Mouse (Mus musculus) liver, embryonic 12.5 days (tissue): Measurements from ENCODE around the gene Nodal. TPM values are rescaled to one million over a fixed set of nuclear protein-coding genes. Genes with fewer than 3 reads are reported as not detected.

Experiments used
- ATAC-seq: fragments of 200-750 bp; cut with Nextera tagmentation; 2 replicates; pipeline ENCODE4 v1.8.0; 2017; ENCODE audit warnings: moderate number of reproducible peaks, mild to moderate bottlenecking, moderate library complexity
- H3K27ac ChIP-seq: fragments of 300-500 bp; sonication (generic); 2 replicates; pipeline ENCODE4 v1.5.1; 2016; ENCODE audit warnings: mild to moderate bottlenecking
- H3K27me3 ChIP-seq: fragments of 300-500 bp; sonication (generic); replicated peaks from 2 replicates; pipeline ENCODE4 v1.6.1; 2016; ENCODE audit warnings: mild to moderate bottlenecking, moderate library complexity
- H3K36me3 ChIP-seq: fragments of 300-500 bp; sonication (generic); 2 replicates; pipeline ENCODE4 v1.6.1; 2016; ENCODE audit warnings: mild to moderate bottlenecking, moderate library complexity
- H3K4me1 ChIP-seq: fragments of 300-500 bp; sonication (generic); 2 replicates; pipeline ENCODE4 v1.6.1; 2016
- H3K4me2 ChIP-seq: fragments of 300-500 bp; sonication (generic); 2 replicates; pipeline ENCODE4 v1.6.1; 2016; ENCODE audit warnings: mild to moderate bottlenecking, moderate library complexity
- H3K4me3 ChIP-seq: fragments of 300-500 bp; sonication (generic); 2 replicates; pipeline ENCODE4 v1.5.1; 2016; ENCODE audit warnings: mild to moderate bottlenecking, moderate library complexity
- H3K9ac ChIP-seq: fragments of 300-500 bp; sonication (generic); 2 replicates; pipeline ENCODE4 v1.6.1; 2016; ENCODE audit warnings: mild to moderate bottlenecking, moderate library complexity
- H3K9me3 ChIP-seq: fragments of 300-500 bp; sonication (generic); replicated peaks from 2 replicates; pipeline ENCODE4 v1.6.1; 2016; ENCODE audit warnings: mild to moderate bottlenecking, moderate library complexity
- WGBS: fragments of 180-500 bp; shearing (Covaris S2); methylation state at CpG from one replicate; pipeline ENCODE4 v1.1.7; 2016; ENCODE audit not compliant: insufficient replicate concordance; 5-methylcytosine and 5-hydroxymethylcytosine counted together
- polyA plus RNA-seq: library from polyadenylated mRNA; unstranded; fragments of >200 nt; fragmentation: Nextera tagmentation; extraction: Ambion mirVana; gene quantifications from 2 replicates; pipeline ENCODE4 v1.2.1, GENCODE M21; 2016

Nodal gene
- polyA plus RNA-seq, 1 experiment from 2014 or later, result 0.31 TPM

DNA sequence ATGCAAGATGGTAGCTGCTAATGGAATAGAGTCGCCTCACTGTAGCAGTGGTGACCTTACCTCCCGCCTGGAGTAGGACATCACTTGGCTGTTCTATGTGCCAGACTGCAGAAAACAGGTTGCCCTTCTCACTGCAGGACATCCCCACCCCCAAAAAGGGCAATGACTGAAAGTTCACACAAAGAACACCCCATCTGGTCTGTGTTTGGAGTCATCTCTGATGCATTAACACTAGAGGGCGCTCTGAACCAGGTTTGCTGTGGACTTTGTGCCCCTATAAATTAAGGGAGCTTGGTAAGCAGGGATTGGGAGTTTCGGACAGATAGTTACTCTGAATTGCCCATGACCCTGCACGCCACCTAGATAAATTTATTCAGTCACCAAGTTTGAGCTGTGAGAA is 49.1 kb downstream of the Nodal start:
- 26% methylated on average over 5 of the region's 5 CpGs for WGBS
- no peak for ATAC-seq
- Histone ChIP-seq H3K36me3 (no peaks in the 10 kb centered on the region), H3K27ac (no peak overlapping the region), H3K4me2 (no peak overlapping the region), H3K4me1 (peaks cover 36% of the 10 kb centered on the region), H3K4me3 (no peak overlapping the region), H3K9ac (no peak overlapping the region), H3K27me3 (0 out of 2 replicates have a peak, but pooled peaks cover 3% of the 10 kb centered on the region), H3K9me3 (no peaks in the 10 kb centered on the region)

DNA sequence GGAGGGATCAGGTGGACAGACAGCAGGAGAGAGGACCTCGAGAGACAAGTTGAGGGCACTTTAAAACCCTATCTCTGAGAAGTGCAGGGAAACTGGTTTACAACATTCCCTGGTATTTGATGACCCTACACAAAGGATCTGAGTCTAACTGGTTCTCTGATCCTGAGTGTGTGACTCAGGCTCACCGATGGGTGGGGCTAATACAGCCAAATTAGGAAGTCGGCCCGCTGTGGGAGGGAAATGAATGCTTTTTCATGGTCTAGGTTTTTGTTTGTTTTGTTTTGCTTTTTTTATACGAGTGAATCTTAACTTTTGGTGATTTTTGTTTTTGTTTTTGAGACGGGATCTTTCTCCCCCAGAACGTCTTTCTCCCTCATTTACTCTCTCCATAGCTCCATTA is 51.1 kb downstream of the Nodal start:
- H3K27ac ChIP-seq, result no peak overlapping the region
- no peak overlapping the region for H3K9ac ChIP-seq
- no peak overlapping the region for H3K4me2 ChIP-seq
- no peak overlapping the region for H3K4me3 ChIP-seq
- 43% methylated on average over 7 of the region's 7 CpGs for WGBS
- peaks cover 36% of the 10 kb centered on the region for H3K4me1 ChIP-seq
- no peaks in the 10 kb centered on the region for H3K9me3 ChIP-seq
- H3K36me3 ChIP-seq, result no peaks in the 10 kb centered on the region
- ATAC-seq, result no peak
- 0 out of 2 replicates have a peak, but pooled peaks cover 3% of the 10 kb centered on the region for H3K27me3 ChIP-seq

DNA sequence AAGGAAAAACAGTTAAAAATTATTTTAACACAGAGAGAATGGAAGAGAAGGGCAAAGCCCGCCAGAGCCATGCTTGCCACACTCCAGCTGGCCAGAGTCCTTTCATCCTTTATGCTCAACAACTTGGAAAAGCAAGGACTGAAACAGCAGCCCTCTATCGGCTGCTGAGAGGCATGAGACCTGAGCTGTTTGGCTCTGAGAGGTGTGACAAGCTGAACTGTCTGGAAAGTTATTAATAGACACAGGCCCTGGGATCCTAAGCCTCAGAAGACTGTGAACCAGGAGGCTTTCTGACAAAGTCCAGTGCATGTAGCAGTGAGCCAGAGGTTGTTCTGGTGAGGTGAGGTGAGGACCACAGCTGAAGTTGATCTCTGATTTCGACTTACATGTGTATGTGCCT is 55.9 kb downstream of the Nodal start:
- no peak overlapping the region for H3K4me3 ChIP-seq
- peaks cover 32% of the 10 kb centered on the region for H3K4me1 ChIP-seq
- no peak overlapping the region for H3K4me2 ChIP-seq
- no peak overlapping the region for H3K9ac ChIP-seq
- no peak overlapping the region for H3K27ac ChIP-seq
- 80% methylated on average over 3 of the region's 3 CpGs for WGBS
- ATAC-seq, result no peak
- H3K36me3 ChIP-seq, result no peaks in the 10 kb centered on the region
- no peaks in the 10 kb centered on the region for H3K27me3 ChIP-seq
- H3K9me3 ChIP-seq, result no peaks in the 10 kb centered on the region

GRCm38 (mm10) chr10:61474344-61474743 is 56.6 kb downstream of the Nodal start:
- H3K9me3 ChIP-seq, result no peaks in the 10 kb centered on the region
- no peaks in the 10 kb centered on the region for H3K36me3 ChIP-seq
- peaks cover 31% of the 10 kb centered on the region for H3K4me1 ChIP-seq
- H3K4me3 ChIP-seq, result no peak overlapping the region
- H3K9ac ChIP-seq, result no peak overlapping the region
- no peak for ATAC-seq
- no peaks in the 10 kb centered on the region for H3K27me3 ChIP-seq
- 33% methylated on average over 1 of the region's 1 CpGs for WGBS
- no peak overlapping the region for H3K4me2 ChIP-seq
- H3K27ac ChIP-seq, result no peak overlapping the region

Other genes starting within 250 kb of the Nodal start
- not detected in 2 replicates for gene Tbata, start 246.0 kb upstream of the Nodal start, polyA plus RNA-seq
- 0.27 and 0.38 TPM in 2 replicates for gene Adamts14, start 144.5 kb upstream of the Nodal start, polyA plus RNA-seq
- gene Prf1, start 120.1 kb upstream of the Nodal start, polyA plus RNA-seq, result not detected in 2 replicates
- 12.1 and 12.4 TPM in 2 replicates for gene Pald1, start 34.4 kb upstream of the Nodal start, polyA plus RNA-seq
- gene Eif4ebp2, start 34.7 kb downstream of the Nodal start, polyA plus RNA-seq, result 55.2 and 57.6 TPM in 2 replicates
- gene Lrrc20, start 57.8 kb downstream of the Nodal start, polyA plus RNA-seq, result 9.1 and 10.2 TPM in 2 replicates
- not detected in 2 replicates for gene Npffr1, start 177.5 kb downstream of the Nodal start, polyA plus RNA-seq
- 137 and 147 TPM in 2 replicates for gene Ppa1, start 230.6 kb downstream of the Nodal start, polyA plus RNA-seq